Mouse (Mus musculus) kidney, postnatal 4 days (tissue): Measurements from ENCODE around the gene Gm48551.

Experiments used
- DNase-seq, 2 experiments: peaks; one replicate each; pipeline ENCODE4 v3.0.0; 2021; ENCODE audit warnings: mixed read lengths in 2 of 2

Gene Gm48551

DNA sequence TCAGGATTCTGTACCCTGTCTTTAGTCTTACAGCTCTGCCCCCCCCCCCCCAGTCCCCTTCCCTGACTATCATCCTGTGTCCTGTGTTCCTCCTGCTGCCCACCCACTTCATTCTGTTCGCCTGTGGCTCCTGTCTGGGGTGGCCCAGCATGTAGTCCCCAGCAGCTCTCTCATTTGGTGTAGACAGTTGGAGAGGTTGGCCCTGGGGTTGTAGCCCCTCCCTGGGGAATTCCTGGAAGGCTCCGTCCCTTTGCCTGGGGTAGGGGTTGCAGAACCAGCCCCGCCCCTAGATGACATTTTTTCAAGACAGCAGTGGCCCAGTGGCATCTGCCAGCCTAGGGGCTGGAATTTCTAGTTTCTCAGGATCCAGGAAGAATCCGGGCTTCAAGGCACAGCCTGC lies 26.1 kb upstream of the Gm48551 start:
- peak in 1 of 2 experiments; percentile 33 for DNase-seq

DNA sequence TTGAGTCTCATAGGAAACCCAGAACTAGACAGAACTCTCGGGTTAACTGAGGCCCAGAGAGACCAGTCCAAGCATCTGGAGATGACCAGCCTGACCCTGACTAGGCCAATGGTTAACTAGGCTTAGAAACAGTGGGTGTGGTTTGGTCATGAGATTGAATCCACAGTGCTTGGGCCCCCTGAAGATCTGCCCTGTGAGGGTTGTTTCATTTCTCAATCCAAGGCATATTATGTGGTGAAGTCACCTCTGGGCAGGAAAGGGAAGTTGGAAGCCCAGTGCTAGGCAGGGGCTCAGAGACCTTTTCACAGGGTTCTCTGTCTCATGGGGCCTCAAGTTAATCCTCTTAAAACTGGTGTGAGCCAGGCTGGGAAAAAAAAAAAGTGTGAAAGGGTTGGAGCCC lies 25.4 kb upstream of the Gm48551 start:
- DNase-seq = no peak

DNA sequence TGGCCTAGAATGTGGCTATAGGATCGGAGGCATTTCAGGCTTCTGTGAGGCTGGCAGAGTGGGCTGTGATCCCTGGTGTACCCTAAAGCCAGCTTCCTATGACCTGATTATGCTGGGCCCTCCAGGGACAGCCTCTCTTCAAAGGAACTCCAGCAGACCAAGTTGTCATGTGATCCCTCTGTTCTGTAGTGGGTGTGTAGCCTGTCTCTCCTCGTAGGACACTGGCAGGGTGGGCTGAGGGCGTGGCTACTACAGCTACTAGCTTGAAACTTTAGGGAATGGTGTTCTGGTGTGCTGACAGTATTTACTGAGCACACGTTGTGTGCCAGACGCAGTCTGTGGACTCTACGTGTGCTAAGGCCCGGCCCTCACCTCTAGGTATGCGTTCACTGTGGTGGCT lies 23.5 kb upstream of the Gm48551 start:
- no peak for DNase-seq

DNA sequence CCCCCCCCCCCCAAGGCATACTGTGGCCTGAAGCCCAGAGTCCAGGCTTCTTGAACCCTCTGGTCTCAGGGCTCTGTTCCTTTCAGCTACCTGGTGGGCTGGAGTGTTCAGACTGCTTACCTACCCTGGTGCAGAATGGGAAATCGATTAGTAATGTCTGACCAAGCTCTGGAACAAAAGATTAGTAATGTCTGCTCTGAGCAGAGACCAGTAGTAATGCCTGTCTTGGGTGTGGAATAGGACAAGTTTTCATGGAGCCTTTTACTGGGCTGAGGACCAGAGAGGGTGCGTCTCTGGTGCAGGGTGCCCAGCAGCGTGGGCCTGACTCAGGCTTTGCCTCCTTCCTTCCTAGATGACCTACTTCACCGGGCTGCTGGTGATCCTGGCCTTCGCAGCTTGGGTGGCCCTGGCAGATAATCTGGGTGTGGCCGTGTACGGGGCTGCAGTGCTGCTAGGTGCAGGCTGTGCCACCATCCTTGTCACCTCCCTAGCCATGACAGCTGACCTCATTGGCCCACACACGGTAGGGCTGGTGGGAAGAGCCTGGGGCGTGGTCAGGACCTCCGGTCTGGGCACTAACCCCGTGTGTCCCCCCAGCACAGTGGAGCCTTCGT lies 21.8 kb upstream of the Gm48551 start:
- no peak for DNase-seq

DNA sequence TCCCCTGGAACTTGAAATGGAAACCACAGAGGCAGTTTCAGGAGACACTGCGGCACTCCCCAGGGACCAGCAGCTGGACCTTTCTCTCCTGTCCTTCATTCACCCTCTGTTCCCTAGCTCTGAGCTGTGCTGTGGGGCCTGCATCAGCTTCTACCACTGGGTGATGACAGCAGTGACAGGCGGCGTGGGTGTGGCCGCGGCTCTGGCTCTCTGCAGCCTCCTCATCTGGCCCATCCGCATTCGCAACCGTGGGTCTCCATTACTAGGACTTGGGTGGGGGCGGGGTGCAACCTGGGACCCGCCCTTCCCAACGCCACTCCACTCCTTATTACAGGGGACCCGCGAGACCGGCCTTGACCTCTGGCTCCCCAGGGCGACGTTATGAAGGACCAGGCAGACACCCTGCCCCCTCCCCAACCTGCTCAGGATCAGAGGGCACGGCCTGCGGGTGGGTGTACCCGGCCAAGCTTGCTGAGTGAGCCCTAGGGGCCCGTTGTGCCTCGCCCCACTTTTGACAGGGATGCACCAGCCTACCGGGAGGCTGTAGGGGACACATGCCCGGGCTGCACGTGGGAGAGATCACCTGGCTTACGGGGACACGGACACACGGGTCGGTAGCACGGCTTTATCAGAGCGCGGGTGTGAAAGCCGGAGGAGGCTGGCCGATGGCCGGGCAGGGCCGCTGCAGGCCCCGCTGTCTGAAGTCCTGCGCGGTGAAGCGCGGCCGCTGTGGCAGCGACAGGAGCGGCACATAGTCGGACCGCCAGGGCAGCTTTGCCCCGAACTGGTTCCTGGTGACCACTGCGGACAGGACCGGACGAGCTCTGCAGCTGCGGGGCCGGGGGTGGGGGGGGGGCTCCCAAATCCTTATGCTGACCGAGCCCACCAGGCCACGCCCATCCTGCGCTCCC lies 20.6 kb upstream of the Gm48551 start:
- peak; percentile 60 to 72 for DNase-seq

DNA sequence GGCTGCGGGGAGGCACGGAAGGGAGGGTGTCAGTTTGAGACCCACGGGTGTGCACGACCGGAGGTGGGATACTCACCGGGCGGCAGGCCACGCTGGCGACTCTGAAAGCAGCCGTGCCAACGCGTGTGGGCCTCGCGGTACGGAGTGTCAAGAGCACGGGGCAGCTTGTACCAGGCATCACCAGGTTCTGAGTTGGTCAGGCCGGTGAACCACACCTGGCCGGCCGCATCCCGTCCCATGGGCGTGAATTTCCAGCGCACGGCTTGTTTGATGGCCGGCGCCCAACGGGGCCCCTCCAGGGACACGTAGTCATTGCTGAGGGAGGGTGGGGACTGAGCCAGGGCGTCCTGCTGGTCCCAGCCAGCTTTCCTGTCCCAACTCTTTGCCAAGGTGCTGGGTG lies 19.6 kb upstream of the Gm48551 start:
- peak; percentile 49 to 61 for DNase-seq

DNA sequence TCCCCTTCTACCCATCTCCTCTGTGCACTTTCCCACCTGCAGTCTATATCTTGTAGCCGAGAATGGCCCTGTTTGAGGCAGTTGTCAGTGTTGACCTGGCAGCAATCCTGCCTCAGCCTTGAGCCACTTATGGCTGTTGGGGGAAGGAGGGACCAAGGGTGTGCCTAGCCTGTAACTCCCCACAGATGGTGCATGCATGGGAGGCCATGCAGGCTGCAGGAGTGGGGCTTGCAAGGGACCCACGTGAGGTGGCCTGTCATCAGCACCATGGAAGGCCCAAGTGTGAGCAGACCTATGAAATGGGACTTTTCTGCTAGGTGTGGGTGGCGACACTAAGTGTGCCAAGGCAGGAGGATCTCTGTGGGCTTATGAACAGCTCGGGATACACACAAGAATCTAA lies 19.2 kb upstream of the Gm48551 start:
- no peak for DNase-seq

DNA sequence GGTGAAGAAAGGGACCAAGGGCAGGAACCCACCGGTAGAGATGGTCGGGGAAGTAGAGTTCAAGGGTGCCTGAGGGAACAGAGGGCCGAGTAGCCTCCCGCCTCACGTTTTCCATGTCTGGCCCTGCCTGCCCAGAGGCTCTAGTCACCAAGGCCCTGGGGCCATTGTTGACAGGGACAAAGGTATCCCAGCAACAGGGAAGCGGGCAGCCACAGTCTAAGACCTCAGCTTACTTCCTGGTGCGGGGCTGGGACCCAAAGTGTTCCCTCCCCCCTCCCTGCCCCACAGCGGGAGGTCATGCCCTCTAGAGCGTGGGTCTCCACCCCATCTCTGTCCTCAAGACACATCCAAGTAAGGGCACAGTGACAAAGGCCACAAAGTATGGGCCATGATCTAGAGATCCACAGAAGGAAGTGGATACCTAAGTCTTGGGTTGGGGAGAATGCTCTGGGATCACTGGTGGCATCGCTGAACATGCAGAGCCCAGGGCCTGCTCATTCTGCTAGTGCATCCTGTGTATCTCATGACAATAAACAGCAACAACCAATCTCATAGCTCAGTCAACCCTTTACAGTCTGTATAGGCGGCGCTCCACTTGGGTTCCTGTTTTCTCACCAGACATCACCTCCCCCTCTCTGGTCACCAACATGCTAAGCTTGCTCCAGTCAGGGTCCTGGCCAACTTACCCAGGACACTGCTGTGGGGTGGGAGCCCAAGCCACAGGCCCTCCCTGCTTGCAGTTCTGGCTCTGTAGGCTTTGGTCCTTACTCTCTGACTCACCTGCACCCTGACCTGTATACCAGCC lies 18.4 kb upstream of the Gm48551 start, which contains the start of gene 4930404N11Rik:
Gene 4930404N11Rik (minus strand): TSS at position 145 of the 805 bp plus-strand sequence.
- DNase-seq = no peak

DNA sequence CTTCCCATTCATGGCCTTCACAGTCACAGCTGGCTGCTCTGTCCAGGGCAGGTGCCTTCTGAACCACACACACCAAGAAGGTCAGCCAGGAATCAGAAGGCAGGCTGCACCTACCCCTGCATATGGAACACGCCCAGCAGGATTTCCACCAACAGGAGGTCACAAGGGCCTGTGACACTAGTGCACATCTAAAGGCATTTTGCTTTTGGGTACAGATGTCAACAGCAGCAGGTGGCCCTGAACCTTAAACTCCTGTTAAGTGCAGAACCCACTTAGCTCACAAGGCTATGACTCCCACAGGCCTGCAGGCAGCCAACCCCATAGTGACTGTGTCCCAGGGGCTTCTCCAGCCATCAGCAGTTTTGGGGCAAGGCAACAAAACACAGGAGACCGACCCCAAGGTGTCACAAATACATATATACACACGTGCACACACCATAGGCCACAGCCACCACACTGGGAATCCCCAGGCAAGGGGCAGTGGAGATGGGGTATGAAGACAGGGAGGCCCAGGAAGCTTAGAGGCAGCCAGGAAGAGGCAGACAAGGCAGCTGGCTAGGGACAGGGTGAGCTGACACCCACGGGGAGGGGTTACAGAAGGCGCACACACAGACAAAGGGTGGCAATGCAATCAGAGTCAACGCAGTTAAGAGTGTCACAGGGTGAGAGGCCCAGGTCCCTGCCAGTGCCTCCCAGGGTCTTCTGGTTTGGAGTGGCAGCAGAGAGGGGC lies 17.6 kb upstream of the Gm48551 start:
- peak in 1 of 2 experiments; percentile 31 for DNase-seq

DNA sequence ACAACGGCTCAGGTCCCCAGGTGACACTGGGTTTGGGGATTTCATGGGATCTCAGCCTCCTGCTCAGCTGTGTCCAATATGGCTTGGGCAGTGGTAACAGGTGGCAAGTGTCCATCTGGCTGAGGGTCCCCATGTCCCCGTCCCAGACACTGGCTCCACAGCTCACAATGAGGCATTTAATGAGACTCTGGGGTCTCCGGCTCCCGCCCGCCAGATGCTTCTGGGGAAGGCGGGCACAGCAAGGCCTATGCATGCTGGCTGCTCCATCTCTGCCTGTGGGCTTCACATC lies 17.1 kb upstream of the Gm48551 start:
- no peak for DNase-seq

DNA sequence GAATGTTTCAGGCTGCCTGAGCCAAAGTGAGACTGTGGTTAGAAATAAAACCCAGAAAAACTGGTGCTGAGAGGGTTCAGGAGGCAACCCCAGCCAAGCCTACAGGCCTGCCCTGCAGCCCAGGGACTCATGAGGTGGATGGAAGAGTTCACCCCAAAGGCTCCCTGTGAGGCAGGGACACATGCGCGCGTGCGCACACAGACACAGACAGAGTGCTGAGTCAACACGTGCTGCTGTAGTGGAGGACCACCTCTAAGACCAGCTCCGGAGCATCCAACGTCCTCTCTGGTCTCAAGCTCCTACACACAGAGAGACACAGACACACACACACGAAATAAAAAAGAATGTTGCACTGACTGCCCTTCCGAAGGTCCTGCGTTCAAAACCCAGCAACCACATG lies 8.9 kb upstream of the Gm48551 start:
- DNase-seq = no peak

DNA sequence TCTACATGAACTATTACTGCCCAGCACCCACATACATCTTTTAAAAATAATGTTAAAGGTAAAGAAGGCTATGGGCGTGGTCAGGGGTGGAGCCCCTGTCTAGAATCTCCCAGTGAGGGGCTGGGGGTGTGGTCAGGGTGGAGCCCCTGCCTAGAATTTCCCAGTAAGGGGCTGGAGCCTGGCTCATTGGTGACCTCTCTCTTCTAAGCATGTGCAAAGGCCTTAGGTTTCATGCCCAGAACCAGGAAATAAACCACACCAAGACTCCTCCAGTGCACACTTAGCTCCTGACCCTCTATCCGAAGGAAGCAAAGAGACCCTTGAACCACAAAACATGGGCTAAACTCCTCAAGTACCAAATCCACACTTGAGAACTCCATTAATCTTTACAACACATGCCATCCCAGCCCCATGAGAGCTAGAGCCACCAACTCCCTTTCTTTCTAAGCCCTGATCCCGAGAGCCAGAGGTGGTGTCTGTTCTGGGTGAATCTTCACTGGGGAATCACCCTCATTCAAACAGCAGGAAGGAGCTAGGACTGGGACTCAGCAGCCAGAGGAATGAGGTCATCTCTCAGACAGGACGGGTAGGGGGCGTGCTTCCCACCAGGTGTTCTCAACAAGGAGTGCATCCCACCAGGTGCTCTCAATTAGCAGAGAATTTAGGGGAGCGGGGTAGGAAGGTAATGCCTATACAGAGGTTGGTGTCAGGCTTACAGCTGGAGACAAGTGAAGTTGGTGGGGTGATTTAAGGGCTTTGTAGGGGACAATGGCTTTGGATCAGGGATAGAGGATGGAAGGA lies 7.5 kb upstream of the Gm48551 start:
- DNase-seq = peak in 1 of 2 experiments; percentile 51

DNA sequence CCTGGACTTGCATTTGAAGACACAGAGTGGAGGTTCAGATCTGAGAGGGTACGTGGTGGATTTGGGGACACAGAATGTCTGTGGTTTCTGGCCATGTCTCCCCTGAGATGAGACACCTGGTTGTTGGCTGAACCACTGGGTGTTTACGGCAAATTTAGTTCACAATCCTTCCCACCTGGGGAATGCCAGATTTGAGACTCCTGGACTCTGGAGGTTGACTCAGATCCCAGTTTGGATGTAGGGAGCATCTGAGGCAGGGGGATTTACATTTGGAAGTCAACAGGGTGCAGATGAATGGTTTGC lies 7.0 kb upstream of the Gm48551 start:
- DNase-seq = no peak

DNA sequence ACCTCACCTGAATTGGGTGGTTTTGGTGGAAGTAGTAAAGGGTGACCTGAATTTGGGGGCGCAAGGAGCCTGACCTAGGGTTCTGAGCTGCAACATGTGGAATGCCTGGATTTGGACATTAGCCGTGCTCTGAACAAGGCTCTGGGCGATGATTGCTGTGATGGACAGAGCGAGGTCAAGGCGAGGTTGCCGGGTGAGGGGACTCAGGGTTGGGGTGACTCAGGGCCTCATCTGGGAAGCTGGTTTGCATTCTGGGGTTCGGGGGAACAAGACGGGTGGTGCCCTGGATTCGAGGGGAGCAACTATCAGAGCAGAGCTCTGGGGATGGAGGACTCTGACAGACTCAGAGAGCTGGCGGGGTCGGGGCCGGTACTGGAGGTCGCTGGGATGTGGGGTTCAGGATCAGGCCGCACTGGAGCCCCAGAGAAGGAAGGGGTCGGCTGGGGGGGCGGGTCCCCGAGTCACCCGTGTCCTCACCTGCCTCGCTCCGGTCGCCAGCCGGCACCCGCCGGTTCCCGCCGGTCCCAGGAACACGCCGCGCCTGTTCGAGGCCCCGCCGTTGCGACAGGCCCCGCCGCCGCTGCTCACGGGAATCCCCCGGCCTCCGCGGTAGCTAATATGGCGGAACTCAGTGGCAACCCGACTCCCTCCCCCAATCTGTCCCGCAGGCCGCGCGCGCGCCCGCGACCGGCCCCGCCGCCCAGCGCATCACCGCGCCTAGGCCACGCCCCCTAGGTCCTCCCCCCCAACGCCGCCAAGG lies 6.3 kb upstream of the Gm48551 start, which contains the start of gene Fzr1:
Gene Fzr1 (minus strand): TSS at position 724 of the 760 bp plus-strand sequence.
- DNase-seq = no peak

DNA sequence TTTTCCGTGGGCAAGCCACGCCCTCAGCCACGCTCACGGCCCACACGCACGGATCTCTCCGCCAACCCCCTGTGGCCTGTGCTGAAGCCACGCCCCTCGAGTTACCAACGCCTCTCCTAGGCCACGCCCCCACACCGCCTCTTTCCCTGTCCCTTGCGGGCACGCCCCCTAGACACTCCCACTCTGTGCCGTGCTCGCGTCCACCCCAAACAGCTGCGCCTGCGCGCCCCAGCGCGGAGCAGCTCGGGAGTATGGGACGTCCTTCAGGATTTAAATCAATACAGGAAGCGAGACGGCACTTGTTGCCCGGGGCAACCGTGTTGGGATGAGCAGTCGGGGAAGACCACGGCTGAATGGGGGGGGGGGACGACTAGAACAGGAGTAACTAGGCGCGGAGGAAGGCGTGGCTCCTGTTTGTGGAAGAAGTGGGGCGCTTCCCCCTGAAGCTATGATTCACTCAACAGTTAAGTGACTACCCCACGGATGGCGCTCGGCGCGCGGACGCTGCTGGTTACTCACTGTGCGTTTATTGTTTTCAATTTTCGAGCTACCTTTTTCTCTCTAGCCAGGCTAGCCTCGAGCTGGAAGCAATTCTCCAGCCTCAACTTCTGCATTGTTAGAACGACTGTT lies 5.6 kb upstream of the Gm48551 start:
- DNase-seq = peak; percentile 100

DNA sequence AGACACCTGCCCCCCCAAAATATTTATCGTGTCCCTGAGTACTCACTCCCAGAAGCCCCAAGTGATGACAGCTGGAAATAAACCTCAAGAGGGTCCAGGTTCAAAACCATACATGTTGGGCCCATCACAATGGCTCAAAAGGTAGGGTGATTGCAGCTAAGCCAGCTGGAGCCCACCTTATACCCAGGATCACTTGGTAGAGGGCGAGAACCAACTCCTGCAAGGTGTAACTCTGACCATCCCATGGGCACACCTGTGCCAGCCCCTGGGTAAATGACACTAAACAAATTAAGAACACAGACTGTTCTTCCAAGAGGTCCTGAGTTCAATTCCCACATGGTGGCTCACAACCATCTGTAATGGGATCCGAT lies 5.1 kb upstream of the Gm48551 start:
- no peak for DNase-seq

DNA sequence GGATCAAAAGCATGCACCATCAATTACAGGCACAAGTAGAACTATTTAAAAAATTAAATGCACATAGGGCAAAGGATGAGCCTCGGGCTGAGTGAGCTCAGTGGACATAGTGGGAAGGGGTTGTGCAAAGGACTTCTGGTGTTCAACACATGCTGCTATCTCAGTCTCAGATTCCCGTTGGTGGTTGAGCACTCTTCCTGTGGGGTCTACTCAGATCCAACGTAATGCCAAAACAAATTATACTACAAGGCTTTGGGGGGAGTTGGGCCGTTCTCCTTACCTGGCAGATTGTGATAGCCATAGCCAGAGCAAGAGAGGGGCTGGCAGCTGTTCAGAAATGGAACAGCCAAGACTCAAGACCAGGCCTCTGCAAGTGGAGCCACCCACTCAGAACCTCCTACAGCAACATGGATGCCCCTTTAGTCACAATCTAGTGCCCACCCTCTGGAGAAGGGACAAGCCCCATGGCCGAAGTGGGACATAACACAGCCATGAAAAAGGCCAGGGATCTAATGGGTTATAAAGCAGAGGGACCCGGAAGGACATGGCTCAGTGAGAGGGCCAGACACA lies 4.4 kb upstream of the Gm48551 start:
- no peak for DNase-seq

DNA sequence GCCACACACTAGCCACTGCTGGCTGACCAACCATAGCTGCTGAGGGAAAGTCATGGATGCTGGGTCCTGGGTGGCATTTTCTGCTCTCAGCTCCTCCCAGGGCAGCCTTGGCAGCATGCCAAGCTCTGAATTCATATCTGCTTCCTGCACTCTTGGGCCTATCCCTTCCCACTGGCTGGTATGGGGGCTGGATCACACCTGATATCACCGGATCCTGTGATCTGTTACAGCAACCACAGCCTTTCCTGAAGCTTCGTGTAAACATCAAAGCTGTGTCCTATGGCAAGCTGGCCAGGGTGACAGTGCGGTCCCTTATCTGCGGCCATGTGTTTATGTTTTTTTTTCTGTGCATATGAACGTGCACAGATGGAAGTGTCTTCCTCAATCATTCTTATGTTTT lies 2.2 kb upstream of the Gm48551 start:
- peak; percentile 46 to 57 for DNase-seq

DNA sequence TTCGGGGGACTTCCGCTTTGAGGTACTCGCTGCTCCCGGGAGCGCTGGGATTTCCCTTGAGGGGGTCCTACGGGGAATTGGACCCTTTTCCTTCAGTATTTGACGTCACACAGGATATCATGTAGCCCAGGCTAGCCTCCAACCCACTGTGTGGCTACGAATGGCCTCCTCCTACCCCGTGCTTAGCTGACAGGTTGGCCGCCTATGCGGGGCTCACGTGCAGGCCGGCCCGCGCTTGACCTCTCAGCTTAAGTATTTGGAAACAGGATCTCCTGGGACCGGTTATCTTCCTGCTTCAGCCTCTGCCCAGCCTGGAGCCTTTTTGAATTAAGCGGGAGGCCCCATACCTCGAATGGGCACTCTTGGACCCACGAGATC lies 328 bp downstream of the Gm48551 start:
- DNase-seq = no peak

DNA sequence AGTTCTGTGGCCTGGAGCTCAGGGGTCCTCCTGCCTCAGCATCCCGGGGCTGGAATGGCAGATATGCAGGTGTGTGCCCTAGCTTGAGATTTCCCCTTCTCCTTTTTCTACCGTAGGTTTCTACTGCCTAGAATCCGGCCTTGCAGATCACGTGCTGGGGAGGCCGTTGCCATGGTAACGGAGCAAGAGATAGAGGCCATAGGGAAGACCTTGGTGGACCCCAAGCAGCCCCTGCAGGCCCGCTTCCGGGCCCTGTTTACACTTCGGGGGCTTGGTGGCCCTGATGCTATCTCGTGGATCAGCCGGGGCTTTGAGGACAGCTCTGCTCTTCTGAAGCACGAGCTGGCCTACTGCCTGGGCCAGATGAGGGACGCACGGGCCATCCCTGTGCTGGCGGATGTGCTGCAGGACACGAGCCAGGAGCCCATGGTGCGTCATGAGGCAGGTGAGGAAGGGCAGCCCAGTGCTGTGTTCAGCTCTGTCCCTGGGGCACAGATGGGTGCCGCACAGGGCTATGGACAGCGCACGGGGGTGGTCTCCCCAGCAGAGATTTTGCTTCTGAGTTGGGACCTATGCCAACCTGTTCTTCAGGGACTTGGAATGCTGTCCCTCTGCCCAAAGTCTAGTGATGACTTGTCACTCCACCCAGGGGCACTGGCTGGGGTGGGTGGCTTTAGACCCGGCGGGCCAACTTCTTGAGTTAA lies 1.5 kb downstream of the Gm48551 start:
- no peak for DNase-seq
